Mouse (Mus musculus) hindbrain, embryonic 10.5 days (tissue): ENCODE data around the gene Irx3. TPM values are rescaled to one million over a fixed set of nuclear protein-coding genes. Genes with fewer than 3 reads are reported as not detected.

Experiments
- DNase-seq: peaks from one replicate; pipeline ENCODE4 v3.0.0-alpha.2; 2017; ENCODE audit warnings: low spot score
- H3K27ac ChIP-seq: fragments of 300-500 bp; sonication (generic); 2 replicates; pipeline ENCODE4 v1.5.1; 2016; ENCODE audit warnings: mild to moderate bottlenecking, moderate library complexity
- H3K27me3 ChIP-seq: fragments of 300-500 bp; sonication (generic); 2 replicates; pipeline ENCODE4 v1.6.1; 2016; ENCODE audit warnings: mild to moderate bottlenecking; ENCODE audit not compliant: poor library complexity, insufficient read depth, severe bottlenecking
- H3K36me3 ChIP-seq: fragments of 300-500 bp; sonication (generic); 2 replicates; pipeline ENCODE4 v1.6.1; 2016; ENCODE audit warnings: mild to moderate bottlenecking, moderate library complexity
- H3K4me1 ChIP-seq: fragments of 300-500 bp; sonication (generic); replicated peaks from 2 replicates; pipeline ENCODE4 v1.6.1; 2016; ENCODE audit warnings: mild to moderate bottlenecking
- H3K4me3 ChIP-seq: fragments of 300-500 bp; sonication (generic); 2 replicates; pipeline ENCODE4 v1.5.1; 2016; ENCODE audit warnings: mild to moderate bottlenecking, moderate library complexity
- H3K9me3 ChIP-seq: fragments of 300-500 bp; sonication (generic); 2 replicates; pipeline ENCODE4 v1.6.1; 2016; ENCODE audit warnings: mild to moderate bottlenecking, moderate library complexity
- WGBS: fragments of 180-500 bp; shearing (Covaris S2); methylation state at CpG from one replicate; pipeline ENCODE4 v1.1.7; 2016; 5-methylcytosine and 5-hydroxymethylcytosine counted together
- polyA plus RNA-seq: library from polyadenylated mRNA; unstranded; fragments of >200 nt; fragmentation: Nextera tagmentation; extraction: Ambion mirVana; gene quantifications from 2 replicates; pipeline ENCODE4 v1.2.1, GENCODE M21; 2016

The Irx3 gene
- polyA plus RNA-seq, 1 experiment from 2014 or later: 45.2 TPM

GRCm38 (mm10) chr8:91750096-91750793 is 51.6 kb downstream of the Irx3 start:
- no peak for DNase-seq
- H3K36me3 ChIP-seq: no peaks in the 10 kb centered on the region
- H3K27ac ChIP-seq: no peak overlapping the region
- no peaks in the 10 kb centered on the region for H3K9me3 ChIP-seq
- H3K27me3 ChIP-seq: peaks cover 8% of the 10 kb centered on the region; the same call in 1 of the 2 replicates
- peaks cover 23% of the 10 kb centered on the region for H3K4me1 ChIP-seq
- 90% methylated on average over 15 of the region's 15 CpGs for WGBS
- H3K4me3 ChIP-seq: no peak overlapping the region

GRCm38 (mm10) chr8:91749412-91749811 is 52.5 kb downstream of the Irx3 start:
- Histone ChIP-seq H3K36me3 (no peaks in the 10 kb centered on the region), H3K27me3 (peaks cover 8% of the 10 kb centered on the region; the same call in 1 of the 2 replicates), H3K9me3 (no peaks in the 10 kb centered on the region), H3K4me3 (no peak overlapping the region), H3K4me1 (peaks cover 23% of the 10 kb centered on the region), H3K27ac (no peak overlapping the region)
- 79% methylated on average over 5 of the region's 5 CpGs for WGBS
- no peak for DNase-seq
